Mouse (Mus musculus) thymus, postnatal 25 days (tissue): ENCODE measurements around the gene Pcgf2.
A peak's percentile ranks its signal among the peaks of the same experiment; 100 is the strongest.
"Not testable (repeated sequence)": the region's sequence is repeated elsewhere in the genome, so short reads cannot be mapped to it uniquely, and the experiment has no call there.

Source experiments
- DNase-seq: peaks from one replicate; pipeline ENCODE4 v3.0.0; 2022

The Pcgf2 gene

DNA sequence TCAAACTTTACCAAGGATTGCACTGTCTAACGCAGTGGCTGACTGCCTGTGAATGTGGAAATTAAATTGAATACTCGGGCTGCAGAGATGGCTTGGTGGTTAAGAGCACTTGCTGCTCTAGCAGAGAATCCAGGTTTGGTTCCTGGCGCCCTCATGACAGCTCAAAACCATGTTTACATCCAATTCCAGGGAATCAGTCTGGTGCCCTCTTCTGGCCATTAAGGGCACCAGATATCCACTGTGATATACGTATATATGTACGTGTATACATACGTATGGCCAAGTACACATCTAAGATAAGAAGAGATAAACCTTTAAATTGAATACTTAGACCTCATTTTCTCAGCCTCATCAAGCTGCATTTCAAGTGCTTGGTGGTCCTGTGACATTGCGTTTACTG is 34.1 kb downstream of the Pcgf2 start:
- DNase-seq: no peak

DNA sequence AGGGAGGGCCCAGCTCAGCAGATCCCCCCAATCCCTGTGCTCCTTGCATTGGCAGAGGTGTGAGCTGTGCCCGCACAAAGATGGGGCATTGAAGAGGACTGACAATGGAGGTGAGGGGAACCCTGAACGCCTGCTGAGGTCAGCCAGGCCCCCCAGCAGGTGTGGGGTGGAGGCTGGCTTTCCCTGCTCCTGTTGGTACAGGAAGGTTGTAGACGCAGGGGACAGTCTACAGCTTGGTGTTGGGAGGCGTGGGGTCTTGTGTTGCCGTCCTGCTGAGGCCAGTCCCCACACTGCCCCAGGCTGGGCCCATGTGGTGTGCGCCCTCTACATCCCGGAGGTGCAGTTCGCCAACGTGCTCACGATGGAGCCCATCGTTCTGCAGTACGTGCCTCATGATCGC is 34.9 kb downstream of the Pcgf2 start:
- DNase-seq: no peak

DNA sequence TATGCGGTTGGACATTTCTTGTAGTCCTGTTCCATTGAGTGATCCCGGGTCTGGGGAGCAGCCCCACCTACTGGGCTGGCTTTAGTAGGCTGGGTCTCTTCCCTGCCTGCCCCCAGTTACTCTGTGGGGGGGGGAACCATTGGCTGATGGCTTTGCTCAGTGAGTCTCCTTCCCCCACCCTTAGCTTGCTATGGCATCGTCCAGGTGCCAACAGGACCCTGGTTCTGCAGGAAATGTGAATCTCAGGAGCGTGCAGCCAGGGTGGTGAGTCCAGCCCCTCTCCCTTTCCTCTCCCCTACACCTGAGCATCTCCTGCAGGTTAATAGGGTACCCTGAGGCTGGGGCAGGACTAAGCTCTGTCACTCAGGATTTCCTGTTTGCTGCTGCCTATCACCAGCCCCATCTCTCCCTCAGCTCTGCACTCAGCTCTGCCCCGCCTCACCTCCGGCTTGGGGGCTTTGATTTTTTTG is 35.5 kb downstream of the Pcgf2 start:
- DNase-seq: peak; percentile 56

DNA sequence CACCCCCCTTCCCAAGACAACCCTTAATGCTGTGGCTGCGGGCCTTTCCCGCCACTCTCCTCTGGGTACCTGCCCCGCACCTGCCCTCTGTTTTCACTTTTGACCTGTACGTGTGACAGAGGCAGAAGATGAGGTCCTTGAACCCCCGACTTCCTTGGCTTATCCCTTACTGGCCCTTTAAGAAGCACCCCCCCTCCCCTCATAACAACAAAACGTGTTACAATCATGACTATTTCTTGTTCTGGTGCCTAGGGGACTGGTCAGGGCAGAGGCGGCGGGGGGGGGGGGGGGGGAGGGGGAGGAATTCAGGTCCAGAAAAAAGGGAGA is 36.0 kb downstream of the Pcgf2 start:
- DNase-seq: no peak

DNA sequence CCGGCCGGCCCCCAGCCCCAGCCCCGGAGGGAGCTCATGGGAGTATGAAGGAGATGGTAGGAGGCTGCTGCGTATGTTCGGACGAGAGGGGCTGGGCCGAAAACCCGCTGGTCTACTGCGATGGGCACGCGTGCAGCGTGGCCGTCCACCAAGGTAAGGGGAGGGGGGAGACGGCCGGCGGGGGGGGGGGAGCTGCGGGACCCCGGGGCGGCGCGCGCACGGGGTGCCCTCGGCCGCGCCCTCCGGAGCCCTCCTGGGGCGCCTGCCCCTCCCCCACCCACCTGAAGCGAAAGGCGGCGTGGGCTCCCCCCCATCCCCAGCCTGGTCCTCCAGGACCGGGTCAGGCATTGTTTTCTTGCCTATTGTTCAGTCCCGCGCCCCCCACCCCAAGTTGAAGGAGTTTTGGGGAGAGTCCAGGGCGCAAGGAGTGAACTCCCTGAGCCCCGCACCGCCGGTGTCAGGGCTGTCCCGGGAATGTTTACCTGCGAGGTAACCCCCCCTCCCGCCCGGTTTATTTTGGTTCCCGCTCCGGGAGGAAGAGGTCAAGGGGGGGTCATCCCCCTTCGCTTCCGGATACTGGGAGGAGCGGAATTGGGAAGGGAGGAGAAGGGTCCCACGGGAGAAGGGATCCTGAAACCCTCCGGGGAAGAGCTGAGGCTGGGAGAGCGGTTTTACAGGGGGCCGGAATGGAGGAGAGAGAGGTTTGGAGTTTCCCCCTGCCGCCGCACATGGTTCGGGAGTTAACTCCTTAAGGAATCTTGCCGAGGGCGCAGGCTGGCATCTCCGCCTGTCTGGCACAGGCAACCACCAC is 36.6 kb downstream of the Pcgf2 start:
- peak; percentile 39 for DNase-seq

DNA sequence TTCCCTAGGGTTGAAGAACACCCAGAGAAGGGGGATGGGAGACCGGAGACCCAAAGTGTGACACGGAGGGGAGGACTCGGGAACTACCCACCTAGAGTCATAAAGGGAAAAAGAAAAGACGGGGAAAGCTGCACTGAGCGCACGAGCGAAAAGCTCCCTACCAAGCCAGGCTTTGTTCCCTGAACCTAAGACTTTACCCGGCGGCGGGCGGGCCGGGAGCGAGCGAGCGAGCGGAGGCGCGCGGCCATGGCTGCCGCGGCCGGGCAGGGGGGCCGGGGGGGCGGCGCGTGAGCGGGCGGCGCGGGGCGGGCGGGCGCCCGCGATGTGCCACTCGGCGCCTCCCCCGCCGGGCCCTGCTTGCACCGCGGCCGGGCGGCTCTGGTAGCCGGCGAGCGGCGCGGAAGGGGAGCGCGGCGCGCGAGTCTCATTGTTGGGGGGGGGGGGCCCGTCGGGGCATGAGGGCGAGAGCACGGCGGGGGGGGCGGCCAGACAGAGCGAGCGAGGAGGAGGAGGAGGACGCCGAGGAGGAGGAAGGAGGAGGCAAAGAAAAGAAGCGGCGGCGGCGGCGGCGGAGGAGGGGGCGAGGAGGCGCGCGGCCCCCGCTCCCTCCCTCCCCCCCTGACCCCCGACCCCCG is 37.3 kb downstream of the Pcgf2 start, which contains the start of gene Mllt6:
TSS of gene Mllt6 (plus strand) at position 522 of the 635 bp plus-strand sequence.
- peak; percentile 69 for DNase-seq

DNA sequence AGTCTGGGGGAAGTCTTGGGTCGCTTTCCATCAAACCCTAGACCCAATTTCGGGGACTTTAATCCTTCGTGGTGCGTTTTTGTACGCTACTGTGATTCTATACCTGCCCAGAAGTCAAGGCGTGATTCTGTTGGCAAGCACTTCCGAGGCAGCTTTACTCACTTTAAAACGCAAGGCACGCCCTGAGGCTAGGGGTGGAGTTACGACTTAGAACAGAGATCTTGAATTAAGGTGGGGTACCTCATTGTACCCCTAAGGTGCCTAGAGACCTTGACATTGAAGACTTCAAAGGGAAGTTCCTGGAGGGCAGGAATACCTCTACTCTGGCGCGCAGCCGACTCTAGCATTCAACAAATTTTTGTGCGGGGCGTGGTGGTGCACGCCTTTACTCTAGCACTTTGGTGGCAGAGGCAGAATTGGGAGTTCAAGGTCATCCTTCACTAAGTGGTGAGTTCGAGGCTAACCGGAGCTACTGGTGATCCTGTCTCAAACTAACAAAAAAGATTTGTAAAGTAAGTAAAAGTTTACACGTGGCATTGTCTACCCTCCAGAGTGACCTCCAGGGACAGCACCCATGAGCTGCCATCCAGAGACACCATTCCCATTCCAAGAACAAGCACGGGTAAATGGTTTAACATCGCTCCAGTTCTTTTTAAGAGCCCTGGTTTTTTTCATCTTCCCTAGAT is 37.9 kb downstream of the Pcgf2 start:
- DNase-seq: peak; percentile 67

DNA sequence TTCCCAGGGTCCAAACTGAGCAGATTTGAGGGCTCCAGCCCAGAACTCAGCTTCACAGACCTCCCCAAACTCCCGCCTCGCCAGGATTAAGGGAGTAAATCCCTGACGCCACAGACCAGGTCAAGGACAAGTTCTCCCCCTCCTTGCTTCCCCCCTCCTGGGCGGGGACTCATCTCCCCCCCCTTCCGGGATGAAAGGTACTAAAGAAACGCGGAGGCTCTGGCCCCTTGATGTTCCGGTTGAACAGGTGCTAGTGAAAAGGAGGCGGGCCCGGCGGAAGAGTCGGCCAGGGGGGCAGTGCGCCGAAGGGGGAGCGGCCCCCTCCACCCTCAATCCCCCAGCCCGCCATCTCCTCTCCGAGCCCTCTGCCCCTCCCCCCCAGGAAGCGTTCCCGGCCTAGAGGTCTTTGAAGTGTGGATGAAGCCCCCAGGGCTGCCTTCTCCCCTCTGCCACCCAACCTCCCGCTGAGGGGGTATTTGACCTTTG is 38.6 kb downstream of the Pcgf2 start:
- DNase-seq: peak; percentile 83

DNA sequence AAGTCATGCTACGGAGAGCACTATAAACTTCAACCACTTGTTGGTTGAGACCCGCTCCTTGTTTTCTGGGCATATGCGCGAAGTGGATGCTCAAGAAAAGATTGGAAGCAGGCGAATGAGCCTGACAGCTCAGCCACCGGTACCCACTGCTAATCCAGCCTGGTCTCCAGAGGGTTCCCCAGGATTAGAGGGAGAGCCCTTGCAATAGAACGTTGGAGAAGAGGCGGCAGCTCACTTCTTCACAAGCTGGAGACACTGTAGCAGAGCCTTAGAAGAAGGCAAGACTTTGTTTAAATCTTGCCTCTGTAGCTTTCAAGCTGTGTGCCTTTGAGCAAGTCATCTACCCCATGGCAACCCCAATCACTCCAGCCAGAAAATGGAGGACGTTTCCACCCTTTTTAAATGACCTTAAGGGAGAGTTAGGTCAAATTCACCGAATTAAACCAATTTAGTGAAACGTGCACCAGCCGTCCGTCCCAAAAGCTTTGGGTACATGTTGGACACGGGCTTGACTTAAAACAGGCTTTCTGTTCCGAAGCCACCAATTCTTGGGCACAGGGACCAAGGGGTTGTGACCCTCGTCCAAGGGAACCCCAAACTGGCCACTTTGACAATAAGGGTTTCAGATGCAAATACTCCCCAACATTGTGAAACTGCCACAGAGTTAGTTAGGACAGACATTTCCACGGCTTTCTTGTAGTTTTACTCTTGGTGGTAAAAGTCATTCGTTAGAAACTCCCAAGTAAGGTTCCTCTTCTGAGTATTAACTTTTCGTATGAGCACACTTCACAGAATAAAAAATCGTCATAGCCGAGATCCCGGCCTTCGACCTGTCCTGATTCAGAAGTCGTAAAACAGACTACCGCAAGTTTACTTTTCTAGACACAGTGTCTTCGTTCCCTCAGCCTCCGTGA is 39.3 kb downstream of the Pcgf2 start:
- peak; percentile 25 for DNase-seq

DNA sequence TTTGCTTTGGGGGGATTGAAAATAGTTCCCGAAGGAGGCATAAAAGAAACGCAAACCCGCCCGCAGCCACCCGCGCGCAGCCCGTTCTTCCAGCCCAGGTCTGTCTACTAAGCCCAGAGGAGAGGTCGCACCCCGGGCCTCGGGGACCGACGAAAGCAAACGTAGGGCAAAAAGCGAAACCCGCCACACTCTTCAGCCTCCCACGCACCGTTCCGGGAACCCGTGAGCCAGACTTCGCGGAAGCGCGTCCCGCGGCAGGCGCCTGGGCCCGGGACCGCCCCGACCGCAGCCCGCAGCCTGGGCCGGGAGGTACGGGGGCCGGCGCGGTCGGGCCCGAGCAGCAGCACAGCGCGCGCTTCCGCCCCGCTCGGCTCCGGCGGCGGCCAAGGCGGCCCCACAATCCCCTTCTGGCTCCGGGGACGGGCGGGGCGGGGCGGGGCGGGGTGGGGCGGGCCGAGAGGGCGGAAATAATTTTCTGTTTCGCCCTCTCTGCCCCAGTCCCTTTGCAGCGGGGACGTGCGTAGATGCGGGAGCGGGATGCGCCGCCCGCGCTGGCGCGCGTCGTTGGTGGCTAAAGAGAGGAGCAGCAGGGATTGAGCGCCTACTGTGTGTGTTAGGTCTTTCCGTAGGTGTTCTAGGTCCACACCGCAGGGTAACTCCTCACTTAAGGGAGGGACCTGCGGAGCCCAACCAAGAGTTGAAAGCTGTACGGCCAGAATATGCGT is 40.1 kb downstream of the Pcgf2 start:
- DNase-seq: peak; percentile 83

DNA sequence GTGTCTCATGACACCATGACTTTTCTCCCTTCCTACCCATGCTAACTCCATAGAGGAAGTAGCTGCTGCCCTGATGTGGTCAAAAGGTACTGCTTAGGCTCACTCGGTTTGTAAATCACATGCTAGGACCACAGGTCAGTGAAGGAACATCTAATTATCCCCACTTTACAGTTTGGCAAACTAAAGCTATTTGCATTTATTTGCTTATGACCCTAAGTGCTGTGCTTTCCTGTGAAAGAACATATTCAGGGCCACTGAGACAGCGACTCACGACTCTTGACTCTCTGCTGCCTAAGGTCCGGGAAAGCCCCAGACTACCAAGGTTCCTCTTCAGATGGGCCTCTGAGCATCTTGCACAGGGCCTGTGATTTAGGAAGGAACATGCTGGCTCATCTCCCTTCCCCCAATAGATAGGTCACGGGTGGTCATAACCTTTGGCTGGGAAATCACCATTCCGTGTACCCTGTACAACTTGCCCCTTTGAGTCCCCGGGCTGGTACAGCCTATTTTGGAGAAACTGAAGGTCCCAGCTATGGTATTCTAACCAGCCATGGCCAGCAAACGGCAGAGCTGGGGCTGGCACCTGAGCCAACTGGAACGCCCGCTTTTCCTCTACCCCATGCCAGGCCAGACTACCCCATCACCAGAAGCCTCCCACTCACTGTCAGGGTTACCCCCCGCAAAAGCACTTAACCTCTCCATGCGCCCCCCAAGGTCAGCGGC is 40.9 kb downstream of the Pcgf2 start:
- no peak for DNase-seq

DNA sequence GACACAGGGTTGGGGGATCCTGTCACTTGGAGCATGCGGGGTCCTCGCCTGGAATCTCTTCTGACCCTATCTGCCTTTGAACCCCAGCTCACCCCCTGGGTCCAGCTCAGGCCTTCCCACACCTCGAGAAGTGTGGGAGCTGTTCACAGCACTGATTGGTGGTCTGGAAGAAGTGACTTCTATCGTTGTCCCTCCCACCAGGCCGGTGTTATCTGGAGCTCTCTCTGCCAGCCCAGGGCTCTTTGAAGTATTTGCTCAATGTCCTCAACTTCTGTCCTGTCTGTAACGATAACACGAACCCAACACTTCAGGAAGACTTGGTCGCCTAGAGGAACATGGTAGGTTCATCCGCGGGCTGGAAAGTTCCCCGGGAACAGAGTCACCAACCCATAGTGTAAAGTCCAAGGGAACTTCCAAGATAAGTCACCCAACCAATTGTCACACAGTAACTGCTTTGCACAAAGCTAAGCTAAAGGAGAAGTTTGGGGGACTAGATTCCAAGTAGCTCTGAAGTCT is 41.5 kb downstream of the Pcgf2 start:
- DNase-seq: no peak

DNA sequence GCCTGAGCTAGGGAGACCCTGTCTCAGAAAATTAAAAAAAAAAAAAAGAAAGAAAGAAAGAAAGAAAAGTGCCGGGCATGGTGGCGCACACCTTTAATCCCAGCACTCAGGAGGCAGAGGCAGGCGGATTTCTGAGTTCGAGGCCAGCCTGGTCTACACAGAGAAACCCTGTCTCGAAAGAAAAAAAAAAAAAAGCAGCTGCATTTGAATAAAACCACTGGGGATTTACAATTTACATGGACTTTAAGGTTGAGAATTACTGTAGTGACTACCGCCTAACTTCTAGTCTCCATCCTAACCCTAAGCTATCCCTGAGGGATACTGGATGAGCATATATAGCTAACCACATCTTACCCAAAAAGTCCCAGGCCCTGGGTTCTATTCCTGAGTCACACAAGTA is 42.3 kb downstream of the Pcgf2 start:
- DNase-seq: not testable (repeated sequence)

DNA sequence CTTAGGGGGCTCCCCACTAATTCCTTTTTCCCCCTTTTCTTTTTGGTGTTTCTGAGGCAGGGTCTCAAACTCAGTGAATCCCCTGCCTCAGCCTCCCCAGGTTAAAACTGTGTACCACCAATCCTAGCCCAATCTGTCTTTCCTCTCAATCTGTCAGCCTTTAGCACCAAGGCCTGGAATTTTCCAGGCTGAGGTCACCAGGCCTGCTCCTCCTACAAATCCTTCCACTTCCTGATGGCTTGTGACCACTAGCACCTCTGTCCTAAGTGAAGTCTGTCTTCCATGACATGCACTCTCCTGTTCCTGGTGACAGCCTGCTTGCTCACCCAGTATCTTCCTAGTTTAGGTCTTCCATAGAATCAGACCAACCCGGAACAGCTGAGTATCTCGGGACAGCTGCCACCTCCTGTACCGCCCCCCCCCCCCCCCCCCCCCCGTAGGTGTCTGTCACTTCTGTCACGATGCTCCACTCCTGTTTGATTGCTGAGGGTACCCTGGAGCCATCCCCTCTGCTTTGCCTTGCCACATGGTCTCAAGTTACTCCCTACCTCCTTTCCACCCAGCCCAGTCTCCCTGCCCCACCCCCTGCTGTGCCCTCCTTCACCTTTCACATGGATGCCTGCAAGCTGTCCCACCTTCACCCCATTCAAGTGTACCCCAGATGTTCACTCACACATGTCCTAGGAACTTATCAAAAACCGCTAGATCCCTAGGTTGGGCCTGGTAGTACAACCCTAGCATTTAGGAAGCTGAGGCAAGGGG is 42.9 kb downstream of the Pcgf2 start:
- DNase-seq: no peak

DNA sequence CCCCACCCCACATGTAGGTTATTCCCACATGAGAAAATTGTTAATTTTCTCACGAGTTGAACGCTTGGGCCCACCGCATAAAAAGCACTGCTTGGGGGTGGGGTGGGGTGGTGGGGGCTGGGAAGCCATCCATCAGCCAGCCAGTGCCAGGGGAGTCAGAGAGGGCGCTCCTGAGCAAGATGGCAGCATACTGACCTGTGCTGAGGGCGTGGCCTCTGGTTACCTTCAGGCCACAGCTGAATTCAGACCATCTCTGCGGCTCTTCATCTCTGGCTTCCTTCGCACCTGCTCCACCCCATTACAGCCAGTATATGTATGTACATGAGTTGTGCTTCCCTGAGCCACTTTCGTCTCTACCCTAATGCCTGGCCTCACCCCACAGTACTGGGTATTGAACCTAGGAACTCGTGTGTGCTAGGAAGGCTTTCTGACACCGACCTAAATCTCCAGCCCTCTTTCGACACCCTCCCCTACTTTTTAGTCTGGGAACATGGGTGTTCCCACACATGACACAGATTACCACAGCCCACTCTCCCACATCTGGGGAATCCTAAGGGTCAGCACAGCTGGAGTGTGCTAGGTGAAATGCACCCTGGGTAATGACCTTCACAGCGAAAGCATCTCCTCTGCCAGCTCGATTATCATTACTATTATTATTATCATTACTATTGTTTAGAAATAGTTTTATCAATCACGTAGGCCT is 43.9 kb downstream of the Pcgf2 start:
- DNase-seq: no peak

DNA sequence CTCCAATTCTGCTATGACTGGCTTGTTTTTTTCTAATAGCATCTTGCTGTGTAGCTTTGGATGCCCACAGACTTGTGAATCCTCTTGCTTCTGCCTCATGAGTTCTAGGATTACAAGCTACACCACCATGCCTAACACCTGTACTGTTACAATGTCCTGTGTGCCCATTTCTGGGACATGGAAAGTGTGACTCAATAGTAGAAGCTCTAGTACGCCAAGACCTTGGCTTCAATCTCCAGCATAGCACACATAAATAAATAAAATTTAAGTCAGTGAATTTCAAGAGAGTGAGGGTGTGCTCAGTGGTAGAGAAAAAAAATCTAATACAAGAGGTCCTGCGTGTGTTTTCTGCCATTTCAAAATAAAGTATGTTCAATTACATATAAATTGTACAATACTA is 46.1 kb downstream of the Pcgf2 start:
- no peak for DNase-seq

DNA sequence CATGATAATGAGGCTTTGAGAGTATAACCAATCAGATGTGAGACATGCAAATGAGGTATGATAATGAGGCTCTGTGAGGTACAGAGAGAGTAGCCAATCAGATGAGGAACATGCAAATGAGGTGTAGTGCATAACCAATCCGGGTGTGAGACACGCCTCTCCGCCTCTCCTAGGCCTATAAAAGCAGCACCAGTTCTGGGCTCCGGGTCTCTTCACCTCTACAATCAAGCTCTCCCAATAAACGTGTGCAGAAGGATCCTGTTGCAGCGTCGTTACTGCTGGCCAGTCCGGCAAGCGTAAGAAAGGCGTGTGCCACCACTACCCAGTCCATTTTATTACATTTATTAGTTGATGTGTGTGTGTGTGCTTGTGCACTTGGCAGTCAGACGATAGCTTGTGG is 46.9 kb downstream of the Pcgf2 start:
- not testable (repeated sequence) for DNase-seq

DNA sequence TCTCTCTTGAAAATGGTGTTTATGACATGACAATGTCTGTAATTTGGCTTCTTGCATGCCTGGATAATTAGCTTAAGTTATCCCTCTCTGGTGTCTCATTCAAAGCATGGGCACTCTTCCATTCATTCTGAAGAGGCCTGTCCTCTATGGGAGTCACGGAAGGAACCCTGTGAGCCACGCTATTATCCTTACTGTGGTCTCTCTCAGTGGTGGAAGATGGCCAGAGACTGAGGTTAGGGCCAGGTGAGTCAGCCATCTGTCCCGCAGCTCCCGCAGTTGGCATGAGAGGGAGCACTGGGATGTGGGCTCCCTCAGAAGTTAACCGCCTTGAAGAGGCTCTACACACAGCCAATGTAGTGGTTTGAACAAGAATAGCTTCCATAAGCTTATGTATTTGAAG is 50.0 kb downstream of the Pcgf2 start:
- no peak for DNase-seq

DNA sequence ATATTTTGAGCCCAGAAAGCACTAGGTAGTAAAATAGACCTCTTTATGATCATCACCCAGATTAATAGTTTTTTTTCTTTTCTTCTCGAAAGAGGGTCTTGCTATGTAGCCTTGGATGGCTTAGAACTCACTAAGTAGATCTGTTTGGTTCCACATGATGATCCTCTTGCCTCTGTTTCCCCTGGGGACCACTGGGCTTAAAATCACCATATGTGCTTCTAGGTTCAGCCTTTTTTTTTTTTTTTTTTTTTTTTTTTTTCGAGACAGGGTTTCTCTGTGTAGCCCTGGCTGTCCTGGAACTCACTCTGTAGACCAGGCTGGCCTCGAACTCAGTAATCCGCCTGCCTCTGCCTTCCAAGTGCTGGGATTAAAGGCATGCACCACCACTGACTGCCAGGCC is 51.8 kb downstream of the Pcgf2 start:
- not testable (repeated sequence) for DNase-seq

DNA sequence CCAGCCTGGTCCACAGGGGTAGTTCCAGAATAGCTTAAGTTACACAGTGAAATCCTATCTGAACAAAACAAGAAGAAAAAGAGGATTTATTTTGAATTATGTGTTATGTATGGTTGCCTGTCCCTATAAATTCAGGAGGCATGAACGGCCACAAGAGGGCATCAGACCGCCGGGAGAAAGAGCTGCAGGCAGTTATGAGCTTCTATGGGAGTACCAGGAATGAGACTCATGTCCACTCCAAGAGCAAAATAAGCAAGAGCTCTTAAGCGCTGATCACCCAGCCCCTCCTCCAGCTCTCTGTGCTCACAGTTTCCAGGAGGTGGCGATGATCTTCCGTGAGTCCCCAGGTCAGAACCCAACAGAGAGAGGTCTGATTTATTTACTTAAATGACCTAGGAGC is 55.5 kb downstream of the Pcgf2 start:
- DNase-seq: peak; percentile 81
